Mouse (Mus musculus) G1E (cell line): ENCODE data around the gene Gm10097.

Experiments used
- CTCF ChIP-seq: IDR thresholded peaks from 2 replicates; pipeline ENCODE4 v1.5.1; 2012; ENCODE audit warnings: low read depth, low read length, inconsistent platforms, mixed read lengths
- GATA1 ChIP-seq: IDR thresholded peaks from 2 replicates; pipeline ENCODE4 v1.6.1; 2012; ENCODE audit warnings: borderline replicate concordance, low read length, inconsistent platforms, mixed read lengths
- TAL1 ChIP-seq: conservative IDR thresholded peaks from 2 replicates; pipeline ENCODE4 v1.6.1; 2012; ENCODE audit warnings: low read depth, low read length, inconsistent platforms, mixed read lengths

GRCm38 (mm10) chr10:5067113-5067512 is 1.9 kb upstream of the Gm10097 start:
- TF ChIP-seq CTCF (no peak), GATA1 (no peak), TAL1 (no peak)
